Mouse (Mus musculus) forelimb bud, embryonic 11.5 days (tissue): ENCODE measurements around the gene Mafg.
"Not testable (repeated sequence)": the region's sequence is repeated elsewhere in the genome, so short reads cannot be mapped to it uniquely, and the experiment has no call there.

ENCODE experiments used
- DNase-seq: peaks from one replicate; pipeline ENCODE4 v3.0.0-alpha.2; 2012; ENCODE audit warnings: low read depth, low spot score

Gene Mafg

DNA sequence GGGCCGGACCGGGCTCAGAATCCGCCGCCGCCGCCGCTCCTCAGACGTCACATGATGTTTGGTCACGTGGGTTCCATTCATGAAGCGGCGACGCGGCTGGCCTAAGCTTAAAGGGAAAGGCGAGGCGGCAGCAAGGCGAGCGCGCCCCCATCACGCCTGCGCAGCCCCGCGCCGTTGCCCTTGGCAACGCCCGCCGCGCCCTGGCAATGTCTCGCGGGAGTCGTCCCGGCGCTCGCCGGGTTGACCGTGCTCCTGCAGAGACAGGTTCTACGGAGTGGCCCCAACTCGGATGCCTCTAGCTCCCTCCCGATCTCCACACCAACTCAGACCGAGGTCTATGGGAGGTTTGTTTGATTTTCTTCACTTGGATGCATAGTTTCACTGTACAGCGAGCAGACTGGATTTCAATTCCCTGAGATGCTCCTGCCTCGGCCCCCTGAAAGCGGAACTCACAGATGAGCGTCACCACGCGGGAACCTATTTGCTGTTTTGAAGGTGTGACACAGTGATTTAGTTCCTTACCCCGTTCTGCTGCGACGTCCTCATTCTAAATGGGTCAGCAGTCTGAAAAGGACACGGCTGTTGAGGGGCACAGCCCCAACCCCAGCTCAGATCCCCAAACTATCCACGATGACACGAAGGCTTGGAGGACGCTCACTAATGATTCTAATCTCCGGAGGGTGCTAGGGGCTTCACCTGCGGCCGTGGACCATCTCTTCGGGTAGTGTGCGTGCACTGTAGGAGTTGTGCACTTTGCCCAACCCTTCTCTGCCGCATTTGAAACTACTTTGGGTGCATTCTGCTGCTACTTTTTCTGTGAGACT lies at the start of gene Mafg:
Gene Mafg (minus strand): TSS at position 81 of the 824 bp plus-strand sequence.
- peak; percentile 95 for DNase-seq

DNA sequence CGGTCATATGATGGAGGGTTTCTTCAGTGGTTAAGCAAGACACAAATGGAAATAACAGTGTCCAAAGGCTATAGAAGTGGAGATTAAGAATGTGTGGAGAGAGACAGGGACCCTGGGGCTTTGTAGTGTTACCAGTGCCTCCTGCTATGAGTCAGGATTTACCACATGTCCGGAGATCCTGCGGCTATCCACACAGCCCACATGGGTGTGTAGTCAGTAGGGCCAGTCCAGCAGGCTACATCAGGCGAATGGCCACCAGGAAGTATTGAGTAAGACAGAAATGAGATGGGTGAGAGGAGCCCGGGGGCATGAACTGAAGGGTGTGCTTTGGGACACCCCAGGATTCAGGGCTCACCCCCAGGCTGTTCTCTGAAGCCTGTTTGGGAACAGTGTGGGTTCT lies 49.3 kb upstream of the Mafg start:
- DNase-seq: no peak

DNA sequence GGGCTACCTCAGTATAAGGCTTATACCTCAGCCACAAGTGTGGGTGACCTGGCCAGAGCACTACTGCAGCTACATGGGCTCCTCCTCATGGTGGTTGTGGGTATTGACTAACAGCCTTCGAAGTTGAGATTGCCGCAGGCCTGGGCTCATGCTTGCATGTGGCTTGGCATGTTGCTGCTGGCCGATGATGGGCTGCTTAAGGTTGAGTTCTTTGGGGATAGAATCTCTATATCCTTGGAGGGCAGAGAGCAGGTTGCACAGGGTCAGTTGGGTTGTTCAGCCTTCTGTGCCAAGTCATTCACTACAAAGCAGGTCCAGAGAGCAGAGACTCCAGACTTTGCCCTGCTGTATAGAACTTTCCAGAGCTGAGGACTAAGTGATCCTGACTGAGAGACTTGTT lies 46.5 kb upstream of the Mafg start:
- DNase-seq: no peak

DNA sequence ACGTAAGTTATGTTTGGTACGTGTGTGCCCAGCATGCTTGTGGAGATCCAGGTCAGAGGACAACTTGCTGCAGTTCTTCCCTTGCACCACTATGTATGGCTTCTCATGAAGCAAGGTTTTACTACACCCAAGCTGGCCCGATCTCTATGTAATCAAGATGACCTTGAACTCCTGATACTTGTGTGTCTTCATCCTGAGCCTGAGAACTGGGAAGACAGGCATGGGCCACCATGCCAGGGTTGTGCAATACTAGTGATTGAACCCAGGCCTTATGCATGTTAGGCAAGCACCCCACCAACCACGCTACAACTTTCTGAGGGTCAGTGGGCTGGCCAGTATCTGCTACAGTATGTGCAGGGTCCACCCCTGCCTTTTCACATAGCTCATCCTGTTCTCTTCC lies 43.6 kb upstream of the Mafg start:
- DNase-seq: no peak

DNA sequence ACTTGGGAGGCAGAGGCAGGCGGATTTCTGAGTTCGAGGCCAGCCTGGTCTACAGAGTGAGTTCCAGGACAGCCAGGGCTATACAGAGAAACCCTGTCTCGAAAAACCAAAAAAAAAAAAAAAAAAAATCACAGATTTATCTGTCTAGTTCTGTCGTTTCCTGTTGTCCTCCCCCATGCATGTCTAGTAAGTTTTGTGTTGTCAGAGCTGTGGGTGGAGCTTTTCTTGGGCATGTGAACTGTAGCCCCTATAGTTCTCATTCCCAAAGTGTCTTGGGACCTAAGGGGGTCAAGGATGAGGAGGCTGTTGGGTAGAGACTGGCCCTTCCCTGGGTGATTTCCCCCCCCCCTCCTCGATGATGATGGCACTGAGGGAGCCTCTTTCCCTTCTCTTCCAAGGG lies 42.5 kb upstream of the Mafg start:
- not testable (repeated sequence) for DNase-seq

DNA sequence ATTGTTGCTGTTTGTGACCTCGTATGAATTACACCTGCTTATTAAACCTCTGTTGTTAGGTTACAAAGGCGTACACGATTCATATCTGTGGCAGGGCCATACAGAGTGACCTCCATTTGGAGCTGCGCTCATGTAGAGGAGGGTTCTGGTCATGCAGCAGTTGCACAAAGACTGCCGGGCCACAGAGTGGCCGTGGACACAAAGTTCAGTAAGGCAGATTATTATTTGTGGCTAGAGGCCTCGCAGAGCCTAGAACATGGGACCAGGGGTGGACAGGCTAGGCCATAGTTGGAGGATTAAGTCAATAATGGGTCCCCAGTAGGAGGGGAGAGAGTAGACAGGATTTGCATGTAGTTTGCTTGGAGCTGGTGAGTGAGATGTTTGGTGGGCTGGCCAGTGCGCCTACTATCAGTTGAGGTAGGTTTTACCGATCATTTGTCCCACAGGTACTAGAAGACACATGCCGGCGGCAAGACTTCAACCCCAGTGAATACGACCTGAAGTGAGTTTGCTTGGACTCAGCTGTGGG lies 40.3 kb upstream of the Mafg start:
- DNase-seq: no peak

DNA sequence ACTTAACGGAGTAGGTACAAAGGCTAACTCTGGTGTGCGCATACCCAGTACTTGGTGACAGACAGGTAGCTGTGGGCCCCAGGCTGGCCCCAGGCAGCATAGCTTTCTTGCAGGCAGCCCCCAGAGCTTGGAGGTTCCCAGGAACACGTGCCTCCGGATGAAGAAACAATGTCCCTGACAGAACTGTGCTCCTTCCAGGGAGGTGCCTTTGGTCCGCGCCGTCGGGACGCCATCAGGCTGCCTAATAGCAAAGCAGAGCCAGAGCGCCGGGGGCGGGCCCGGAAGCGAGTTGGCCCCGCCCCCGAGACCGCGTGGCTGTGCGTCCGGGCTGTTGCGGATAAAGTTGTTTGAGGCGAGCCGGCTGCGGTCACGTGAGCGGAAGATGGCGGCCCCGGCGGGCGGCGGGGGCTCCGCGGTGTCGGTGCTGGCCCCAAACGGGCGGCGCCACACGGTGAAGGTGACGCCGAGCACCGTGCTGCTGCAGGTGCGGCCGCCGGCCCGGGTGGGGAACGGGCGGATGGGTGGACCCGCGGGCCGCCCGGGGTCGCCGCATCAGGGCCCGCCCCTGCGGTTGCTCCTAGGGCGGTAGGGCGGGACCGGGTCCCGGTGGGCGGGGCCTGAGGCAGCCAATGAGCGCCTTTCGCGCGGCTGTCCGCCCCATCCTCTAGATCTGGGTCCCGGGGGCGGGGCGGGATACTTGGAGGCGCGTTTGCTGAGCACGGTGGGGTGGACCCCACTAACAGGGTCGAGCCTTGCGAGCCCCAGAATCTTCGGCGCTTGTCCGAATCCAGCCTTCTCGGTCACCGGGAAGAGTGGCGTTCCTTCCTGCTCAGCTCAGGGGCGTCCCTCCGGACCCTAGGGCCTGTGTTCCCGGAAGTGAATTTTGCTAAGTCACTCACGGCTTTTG lies 39.5 kb upstream of the Mafg start, which contains the start of gene Aspscr1:
Gene Aspscr1 (plus strand): TSS at position 287 of the 907 bp plus-strand sequence.
- peak; percentile 94 for DNase-seq

DNA sequence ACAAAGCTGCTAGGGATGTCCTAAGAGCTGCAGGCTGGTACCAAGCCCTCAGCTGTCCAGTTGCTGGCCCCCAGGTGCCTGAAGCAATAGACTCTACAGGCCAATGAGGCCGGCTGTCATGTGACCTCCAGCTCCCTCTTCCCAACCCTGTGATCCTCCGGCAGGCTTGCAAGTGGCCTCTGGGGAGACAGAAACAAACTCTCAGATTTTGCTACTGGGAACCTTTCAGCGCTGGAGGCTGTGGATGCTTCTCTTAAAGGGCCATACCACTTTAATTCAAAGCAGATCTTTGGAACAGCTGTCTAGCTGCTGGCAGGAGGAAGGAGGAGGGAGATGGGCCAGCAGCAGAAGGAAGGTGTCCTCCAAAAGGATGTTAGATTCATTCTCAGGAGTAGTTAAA lies 33.2 kb upstream of the Mafg start:
- DNase-seq: no peak

DNA sequence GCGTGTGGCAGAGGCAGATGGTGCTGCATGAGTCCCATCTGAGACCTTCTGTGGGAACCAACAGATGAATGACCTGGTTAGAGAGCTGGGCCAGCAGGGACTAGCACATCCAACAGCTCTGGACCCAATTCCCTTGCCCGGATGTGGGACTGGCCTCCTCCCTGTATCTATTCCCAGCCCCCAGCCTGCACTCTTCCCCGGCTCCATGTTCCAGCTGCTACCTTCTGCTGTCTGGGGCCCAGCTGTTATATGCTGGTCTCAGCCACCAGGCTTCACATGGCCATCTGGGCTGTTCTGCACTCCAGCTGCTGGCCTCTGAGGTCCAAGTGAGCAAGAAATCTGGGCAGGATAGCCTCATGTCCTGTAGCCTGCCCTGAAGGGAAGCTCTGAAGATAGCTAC lies 32.0 kb upstream of the Mafg start:
- no peak for DNase-seq

DNA sequence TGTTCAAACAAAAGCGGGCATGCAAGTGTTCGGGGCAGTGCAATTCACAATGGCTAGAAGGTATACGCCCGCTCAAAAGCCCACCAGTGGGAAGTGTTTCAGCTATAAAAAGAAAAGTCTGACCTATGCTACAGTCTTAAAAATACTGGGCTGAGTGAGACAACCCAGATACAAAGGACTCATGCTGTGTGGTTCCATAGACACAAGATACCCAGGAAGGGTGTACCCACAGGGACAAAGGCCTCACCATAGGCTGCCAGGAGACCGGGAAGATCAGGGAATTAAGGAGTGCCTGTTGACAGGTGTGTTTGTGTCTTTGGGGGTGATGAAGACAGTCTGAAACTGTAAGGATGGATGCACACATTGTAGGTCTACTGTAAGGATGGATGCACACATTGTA lies 30.3 kb upstream of the Mafg start:
- DNase-seq: no peak

DNA sequence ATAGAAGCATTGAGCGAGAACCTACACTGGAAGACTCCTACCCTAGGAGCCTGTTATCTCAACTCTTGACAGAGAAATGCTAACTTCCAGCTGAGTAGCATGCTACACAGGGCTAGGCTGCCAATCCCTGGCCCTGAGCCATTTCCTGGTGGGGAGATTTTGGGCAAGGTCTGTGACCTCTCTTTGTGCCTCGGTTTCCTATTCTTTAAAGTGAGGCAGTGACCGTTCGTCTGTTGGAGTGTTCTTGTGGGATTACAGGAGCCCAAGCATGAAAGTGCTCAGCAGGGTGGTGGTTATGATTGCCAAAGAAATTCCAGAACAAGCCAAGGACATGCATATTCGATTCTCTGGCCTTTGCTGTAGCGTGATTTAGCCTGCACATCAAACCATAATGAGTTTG lies 29.4 kb upstream of the Mafg start:
- DNase-seq: no peak

DNA sequence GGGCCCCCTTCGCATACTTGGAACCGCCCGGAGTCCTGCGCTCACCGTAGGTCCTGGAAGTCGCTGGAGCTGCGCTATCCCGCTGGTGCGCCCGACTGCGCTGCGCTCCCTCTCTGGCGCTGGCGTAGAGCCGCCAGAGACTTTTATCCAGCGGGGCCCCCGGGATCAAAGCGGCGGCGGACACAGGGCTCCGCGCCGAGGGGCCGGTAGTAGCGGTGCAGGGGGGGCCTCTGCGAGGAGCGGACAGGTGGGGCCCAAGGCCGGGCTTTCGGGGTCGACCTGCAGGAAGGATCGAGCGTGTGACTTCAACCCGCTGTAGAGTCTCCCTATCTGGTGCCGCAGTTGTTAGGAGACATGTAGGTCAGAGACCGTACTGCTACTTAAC lies 27.7 kb upstream of the Mafg start, which contains the start of gene Notum:
Gene Notum (minus strand): TSS at position 100 of the 385 bp plus-strand sequence.
- DNase-seq: no peak

DNA sequence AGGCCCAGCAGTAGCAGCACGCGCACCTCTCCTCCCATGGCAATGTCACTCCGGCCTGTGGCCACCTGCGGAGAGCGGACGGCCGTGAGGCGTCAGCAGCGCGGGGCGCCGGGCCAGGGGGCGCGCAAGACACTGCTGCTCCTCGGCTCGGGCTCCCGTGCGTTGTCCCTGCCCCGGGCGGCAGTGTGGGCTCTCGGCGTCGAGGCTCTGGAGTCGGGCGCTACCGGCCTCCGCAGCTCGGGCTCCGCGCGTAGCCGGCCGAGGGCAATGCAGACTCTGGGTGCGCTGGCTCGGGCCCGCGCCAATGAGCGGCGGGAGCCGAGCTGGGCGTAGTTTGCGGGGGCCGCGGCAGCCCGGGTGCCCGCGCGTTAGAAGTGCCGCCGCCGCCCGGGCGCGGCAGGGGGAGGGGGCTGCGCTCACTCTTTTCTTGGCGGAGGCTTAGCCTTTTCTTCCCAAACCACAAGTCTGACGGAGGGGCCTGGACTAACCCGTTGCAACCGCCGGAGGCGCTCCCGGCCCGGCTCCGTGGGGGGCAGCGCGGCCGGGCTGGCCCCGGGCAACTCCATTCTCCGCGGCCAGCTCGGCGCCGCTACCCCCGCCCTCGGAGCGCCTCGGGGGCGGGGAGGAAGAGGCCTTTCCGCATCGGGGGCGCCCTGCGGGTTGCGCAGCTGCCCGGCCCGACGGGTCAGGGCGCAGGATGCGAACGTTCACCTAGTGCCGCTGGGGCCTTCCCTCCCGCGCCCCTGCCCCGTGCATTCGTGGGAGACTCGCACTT lies 27.1 kb upstream of the Mafg start:
- peak; percentile 53 for DNase-seq

DNA sequence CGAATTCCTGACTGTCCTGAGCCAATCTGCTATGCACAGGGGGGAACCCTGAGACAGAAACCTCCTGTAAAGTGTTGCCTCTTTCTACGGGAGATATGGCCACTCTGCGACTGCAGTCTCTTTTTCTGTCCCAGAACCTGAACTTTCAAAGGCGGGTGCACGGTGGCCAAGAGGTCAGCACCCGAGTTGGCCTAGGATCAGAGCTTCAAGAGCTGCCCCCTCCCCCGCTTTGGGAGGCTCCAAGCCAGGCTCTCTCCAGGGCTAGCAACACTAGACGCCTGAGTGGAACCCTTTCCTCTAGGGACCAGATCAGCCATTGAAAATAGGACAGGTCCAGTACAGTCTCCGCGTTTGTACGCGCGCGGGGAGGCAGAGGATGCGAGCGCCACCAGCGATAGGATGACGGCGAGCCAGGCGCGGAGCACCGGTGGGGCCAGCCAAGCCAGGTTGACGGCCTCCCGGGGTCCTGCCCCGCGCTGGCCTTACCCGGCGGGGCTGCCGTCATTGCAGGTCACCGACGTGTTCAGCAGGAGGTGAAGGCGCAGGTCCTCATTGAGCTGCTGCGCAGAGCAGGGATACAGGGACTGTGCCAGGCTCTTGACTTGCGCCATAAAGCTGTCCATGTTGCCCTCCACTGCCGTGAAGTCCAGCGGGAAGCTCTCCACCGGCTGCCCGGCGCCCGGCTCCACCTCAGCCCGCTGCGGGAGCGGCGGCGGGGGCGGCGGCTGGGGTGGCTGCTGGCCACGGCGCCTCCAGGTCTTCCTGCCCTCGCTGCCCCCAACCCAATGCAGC lies 26.3 kb upstream of the Mafg start:
- no peak for DNase-seq

DNA sequence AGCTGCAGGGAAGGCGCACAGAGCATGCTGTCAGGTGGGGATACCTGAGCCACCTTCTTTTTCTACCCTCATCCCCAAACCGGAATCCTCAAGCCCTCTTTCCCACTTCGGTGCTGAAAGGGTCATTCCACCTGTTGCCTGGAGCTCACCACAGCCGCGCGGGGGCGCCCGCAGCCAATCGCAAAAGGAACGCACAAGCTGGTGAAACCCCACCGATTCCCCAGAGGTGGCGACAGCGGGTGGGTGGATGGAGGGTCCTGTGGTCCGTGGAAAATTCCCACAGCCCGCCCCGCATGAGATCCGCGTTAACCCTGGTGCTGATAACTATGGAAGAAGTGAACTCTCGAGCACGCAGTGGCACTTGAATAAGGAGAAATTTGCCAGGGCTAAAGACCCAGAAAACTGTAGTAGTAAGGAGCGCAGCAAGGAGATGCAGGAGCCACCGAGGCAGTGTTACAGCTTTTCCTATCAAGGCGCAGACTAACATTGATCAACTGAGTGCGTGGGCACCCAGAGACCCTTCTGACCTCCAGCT lies 25.5 kb upstream of the Mafg start:
- peak; percentile 77 for DNase-seq

DNA sequence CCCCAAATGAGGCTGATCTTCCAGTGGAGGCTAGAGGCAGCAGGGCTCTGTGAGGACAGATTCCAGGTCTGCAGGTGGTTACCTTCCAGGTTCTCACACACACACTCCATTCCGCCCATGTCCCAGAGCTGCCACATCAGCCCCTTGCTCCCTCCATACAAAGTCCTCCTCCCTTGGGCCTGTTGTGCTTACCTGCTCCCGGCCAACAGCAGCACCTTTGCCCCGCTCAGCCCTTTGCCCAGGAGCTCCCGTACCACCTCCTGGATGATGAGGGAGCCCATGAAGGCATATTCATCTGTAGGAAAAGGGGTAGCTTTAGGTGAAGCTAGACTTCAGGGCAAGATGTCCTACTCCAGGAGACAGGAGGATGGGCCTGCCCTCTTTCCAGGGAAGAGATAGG lies 23.9 kb upstream of the Mafg start:
- no peak for DNase-seq

DNA sequence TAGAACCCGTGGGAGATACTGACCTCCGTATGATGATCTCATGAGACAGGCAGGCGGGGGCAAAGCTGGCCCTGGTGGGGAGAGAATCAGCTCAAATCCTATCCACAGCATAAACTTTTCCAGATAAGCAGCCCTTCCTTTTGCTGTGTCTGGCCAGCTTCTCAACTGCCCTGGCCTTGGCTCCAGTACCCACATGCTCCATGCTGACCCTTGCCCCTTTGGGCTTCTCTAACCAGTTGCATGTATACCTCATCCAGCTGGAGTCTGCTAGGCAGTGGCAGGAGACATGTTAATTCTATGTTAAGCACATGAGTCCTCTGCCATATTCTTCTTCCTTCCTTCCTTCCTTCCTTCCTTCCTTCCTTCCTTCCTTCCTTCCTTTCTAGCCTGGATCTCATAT lies 21.3 kb upstream of the Mafg start:
- no peak for DNase-seq

DNA sequence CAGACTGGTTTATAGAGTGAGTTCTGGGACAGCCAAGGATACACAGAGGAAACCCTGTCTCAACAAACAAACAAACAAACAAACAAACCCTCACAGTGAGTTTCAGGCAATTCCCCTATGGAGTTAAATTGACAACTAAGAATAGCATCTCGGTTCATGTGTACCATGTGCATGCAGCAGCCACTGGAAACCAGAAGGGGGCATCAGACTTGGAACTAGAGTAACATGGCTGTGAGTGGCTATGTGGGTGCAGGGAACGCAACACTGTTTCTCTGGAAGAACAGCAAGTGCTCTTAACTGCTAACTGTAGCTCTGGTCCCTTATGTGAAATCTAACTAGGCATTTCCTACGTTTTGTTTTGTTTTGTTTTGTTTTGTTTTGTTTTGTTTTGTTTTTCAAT lies 18.5 kb upstream of the Mafg start:
- DNase-seq: no peak

DNA sequence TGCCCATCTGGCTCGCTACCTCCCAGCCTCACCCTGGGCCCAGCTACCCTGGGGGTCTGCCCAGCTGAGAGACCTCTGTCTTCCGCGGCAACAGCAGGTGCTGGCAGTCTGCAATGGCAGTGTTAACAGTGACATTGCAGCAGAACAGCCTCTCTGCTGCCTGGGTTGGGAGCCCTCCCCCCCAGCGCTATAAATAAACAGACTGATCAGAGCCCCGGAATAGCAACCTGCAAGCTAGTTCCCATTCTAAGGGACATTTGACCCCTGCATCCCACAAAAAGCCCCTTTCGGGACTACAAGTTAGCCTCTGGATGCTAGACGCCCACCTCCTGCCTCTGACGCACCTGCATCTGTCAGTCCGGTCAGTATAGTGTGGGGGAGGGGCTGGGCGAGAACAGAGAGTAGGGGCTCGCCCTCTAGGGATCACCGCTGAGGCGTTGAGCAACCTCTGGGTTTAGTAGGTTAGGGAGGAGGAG lies 14.6 kb upstream of the Mafg start, which contains the start of gene Myadml2:
Gene Myadml2 (minus strand): TSS at position 158 of the 476 bp plus-strand sequence.
- DNase-seq: no peak
